Mouse (Mus musculus) heart, postnatal 25 days (tissue): ENCODE measurements around the gene Nip7. TPM values are rescaled to one million over a fixed set of nuclear protein-coding genes. Genes with fewer than 3 reads are reported as not detected.

Experiments
- microRNA-seq: library from miRNA; unstranded; fragments of <30 nt; microRNA quantifications from one replicate; pipeline ENCODE4 v1.2.0, GENCODE M21; 2022
- total RNA-seq, 2 experiments: library from RNA; stranded (reverse); gene quantifications; 2 replicates each; pipeline ENCODE4 v1.2.3; 2021

The Nip7 gene
- total RNA-seq, 2 experiments from 2014 or later: 21.1 to 21.2 TPM

Small RNA genes within 50 kb of the gene (microRNA-seq; reads per million reads assigned to microRNA genes)
- gene Mir7075: 1.1 reads per million

Other genes with a start within 250 kb of the Nip7 start
- gene Has3, start 186.6 kb upstream of the Nip7 start, total RNA-seq: 1 to 10 TPM; 1.0 to 1.7 TPM
- gene Utp4, start 163.2 kb upstream of the Nip7 start, total RNA-seq: 10 to 100 TPM; 17.7 to 19.1 TPM
- 10 to 100 TPM; 12.9 to 13.0 TPM for gene Sntb2, start 121.1 kb upstream of the Nip7 start, total RNA-seq
- gene Vps4a, start 25.7 kb upstream of the Nip7 start, total RNA-seq: 10 to 100 TPM; 62.3 to 67.0 TPM
- 10 to 100 TPM; 60.1 to 60.8 TPM for gene Pdf, start 8.3 kb upstream of the Nip7 start, total RNA-seq
- gene Cog8, start 188 bp upstream of the Nip7 start, total RNA-seq: 10 to 100 TPM; 18.2 to 19.2 TPM
- not detected for gene Tmed6, start 8.8 kb downstream of the Nip7 start, total RNA-seq
- gene Terf2, start 39.7 kb downstream of the Nip7 start, total RNA-seq: 10 to 100 TPM; 10.5 to 13.2 TPM
- 10 to 100 TPM; 32.8 to 36.6 TPM for gene Cyb5b, start 93.8 kb downstream of the Nip7 start, total RNA-seq
- 10 to 100 TPM; 24.5 to 27.5 TPM for gene Nfat5, start 236.6 kb downstream of the Nip7 start, total RNA-seq